Mouse (Mus musculus) ES-E14 (cell line): ENCODE measurements at regions not wholly inside any gene's neighbourhood (a gene's known extent, or its start where the extent isn't known, plus 50 kb on each side); places are given as distances from the start of the nearest gene placed in this dataset.

Experiments used
- DNase-seq: peaks from one replicate; pipeline ENCODE4 v3.0.0-alpha.2; 2013; ENCODE audit warnings: low read depth, low spot score
- H3K27ac ChIP-seq: 2 replicates; pipeline ENCODE4 v1.5.1; 2012; ENCODE audit warnings: low read depth, mild to moderate bottlenecking, low read length, moderate library complexity, mixed read lengths; ENCODE audit not compliant: poor library complexity, insufficient read depth, severe bottlenecking
- H3K36me3 ChIP-seq: 2 replicates; pipeline ENCODE4 v1.6.1; 2012; ENCODE audit warnings: mild to moderate bottlenecking, low read length, moderate library complexity, mixed read lengths; ENCODE audit not compliant: control insufficient read depth, poor library complexity, insufficient read depth, severe bottlenecking
- H3K4me1 ChIP-seq, 2 experiments: fragments of 150-350 bp in 1 of 2; sonication (generic) in 1 of 2; 2 replicates each; pipeline ENCODE4 v1.6.1; 2012; ENCODE audit warnings: low read length in 2 of 2, mild to moderate bottlenecking in 1 of 2, mixed read lengths in 1 of 2; ENCODE audit not compliant: control insufficient read depth in 2 of 2, insufficient read depth in 2 of 2, poor library complexity in 1 of 2
- H3K4me3 ChIP-seq, 2 experiments: fragments of 150-350 bp in 1 of 2; sonication (generic) in 1 of 2; 2 replicates each; pipeline ENCODE4 v1.5.1; 2012; ENCODE audit warnings: low read length in 2 of 2, low read depth in 1 of 2, mild to moderate bottlenecking in 1 of 2, mixed read lengths in 1 of 2; ENCODE audit not compliant: insufficient read depth in 1 of 2, poor library complexity in 1 of 2, severe bottlenecking in 1 of 2
- H3K9ac ChIP-seq: 2 replicates; pipeline ENCODE4 v1.6.1; 2012; ENCODE audit warnings: low read depth, mild to moderate bottlenecking, low read length, mixed read lengths; ENCODE audit not compliant: poor library complexity, insufficient read depth, severe bottlenecking
- H3K9me3 ChIP-seq: fragments of 150-350 bp; sonication (generic); 2 replicates; pipeline ENCODE4 v1.6.1; 2012; ENCODE audit warnings: low read depth, mild to moderate bottlenecking, low read length; ENCODE audit not compliant: control insufficient read depth, insufficient read depth
- CHD2 ChIP-seq: IDR thresholded peaks from 2 replicates; pipeline ENCODE4 v1.6.1; 2014; ENCODE audit warnings: mild to moderate bottlenecking, low read depth, low read length, inconsistent platforms
- HCFC1 ChIP-seq: IDR thresholded peaks from 2 replicates; pipeline ENCODE4 v1.6.1; 2012; ENCODE audit warnings: low read length, inconsistent platforms, borderline replicate concordance; ENCODE audit not compliant: insufficient read depth
- MAFK ChIP-seq: IDR thresholded peaks from 2 replicates; pipeline ENCODE4 v1.6.1; 2014; ENCODE audit warnings: mild to moderate bottlenecking, low read depth, low read length, inconsistent platforms; ENCODE audit not compliant: insufficient read depth
- ZC3H11A ChIP-seq: IDR thresholded peaks from 2 replicates; pipeline ENCODE4 v1.6.1; 2012; ENCODE audit warnings: low read depth, mild to moderate bottlenecking, inconsistent platforms, low read length, borderline replicate concordance
- ZNF384 ChIP-seq: IDR thresholded peaks from 2 replicates; pipeline ENCODE4 v1.6.1; 2012; ENCODE audit warnings: low read depth, low read length, inconsistent platforms
- in situ Hi-C, 2 experiments: fragments of 600-800 bp; cut with MboI; formaldehyde crosslinking; loops; one replicate each; pipeline ENCODE4 v1.15.1; 2025; ENCODE audit warnings: low sequenced_read_pairs in 2 of 2, inconsistent platforms in 1 of 2; ENCODE audit not compliant: unreplicated experiment in 2 of 2

DNA sequence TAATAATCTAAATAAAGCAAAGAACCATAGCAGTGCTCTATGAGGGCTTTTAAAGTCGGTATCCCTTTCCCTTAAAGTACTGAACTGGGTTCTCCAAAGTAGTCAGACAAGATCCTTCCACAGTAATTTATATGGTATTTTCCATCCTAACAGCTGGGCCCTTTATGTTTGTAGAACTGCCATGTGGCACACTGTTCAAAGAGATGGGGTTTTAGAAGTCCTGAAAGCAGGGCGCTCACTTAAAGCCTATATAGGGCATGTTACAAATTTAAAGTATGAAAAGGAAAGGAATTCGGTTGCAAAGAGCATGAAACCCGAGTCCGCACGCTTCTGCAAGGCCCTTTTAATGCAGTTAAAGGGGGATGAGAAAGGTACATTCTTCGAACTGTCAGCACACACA is 609.7 kb downstream of the Efna5 start:
- Histone ChIP-seq H3K4me1 (no peaks in the 10 kb centered on the region), H3K9ac (no peak overlapping the region), H3K4me3 (no peak overlapping the region), H3K9me3 (no peaks in the 10 kb centered on the region), H3K27ac (no peak overlapping the region), H3K36me3 (no peaks in the 10 kb centered on the region)
- DNase-seq = no peak
- TF ChIP-seq HCFC1 = no peak
- no peak for TF ChIP-seq ZNF384
- no peak for TF ChIP-seq CHD2
- no peak for TF ChIP-seq MAFK
- no peak for TF ChIP-seq ZC3H11A
- in situ Hi-C loops = no loop called here

GRCm38 (mm10) chr17:62269279-62269678 is 611.8 kb downstream of the Efna5 start:
- Histone ChIP-seq H3K9me3 (no peaks in the 10 kb centered on the region), H3K36me3 (no peaks in the 10 kb centered on the region), H3K27ac (no peak overlapping the region), H3K4me1 (no peaks in the 10 kb centered on the region), H3K4me3 (no peak overlapping the region), H3K9ac (no peak overlapping the region)
- in situ Hi-C loops = no loop called here
- TF ChIP-seq ZNF384 (no peak), HCFC1 (no peak), CHD2 (no peak), MAFK (no peak), ZC3H11A (no peak)
- DNase-seq = no peak

GRCm38 (mm10) chr17:62253448-62253847 is 627.7 kb downstream of the Efna5 start:
- no peaks in the 10 kb centered on the region for H3K36me3 ChIP-seq
- in situ Hi-C loops = no loop called here
- no peak for TF ChIP-seq HCFC1
- no peak for TF ChIP-seq ZC3H11A
- TF ChIP-seq CHD2 = no peak
- TF ChIP-seq MAFK = no peak
- TF ChIP-seq ZNF384 = no peak
- no peaks in the 10 kb centered on the region for H3K4me1 ChIP-seq
- H3K9ac ChIP-seq = no peak overlapping the region
- no peak overlapping the region for H3K4me3 ChIP-seq
- DNase-seq = no peak
- no peaks in the 10 kb centered on the region for H3K9me3 ChIP-seq
- no peak overlapping the region for H3K27ac ChIP-seq

DNA sequence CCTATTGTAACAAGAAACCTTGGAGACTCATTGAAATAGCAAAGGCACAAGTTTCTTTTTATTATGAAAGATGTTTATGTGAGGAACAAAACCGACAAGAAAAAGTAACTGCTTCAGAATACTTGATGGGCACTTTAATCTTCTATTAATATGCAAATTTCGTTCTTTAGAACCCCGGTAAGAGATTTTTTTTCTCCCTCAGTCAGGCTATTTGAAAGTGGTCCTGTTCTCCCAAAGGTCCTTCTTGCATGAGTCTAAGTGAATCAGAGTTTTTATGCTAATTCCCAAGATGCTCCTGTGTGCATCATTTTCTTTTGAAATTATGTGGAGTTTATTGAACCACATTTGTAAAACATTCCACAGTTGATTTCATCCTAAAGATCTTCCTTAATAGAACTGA is 633.1 kb downstream of the Efna5 start:
- no peak for TF ChIP-seq CHD2
- no peak for TF ChIP-seq ZC3H11A
- no peak for TF ChIP-seq HCFC1
- TF ChIP-seq MAFK = no peak
- TF ChIP-seq ZNF384 = no peak
- in situ Hi-C loops = no loop called here
- Histone ChIP-seq H3K4me1 (no peaks in the 10 kb centered on the region), H3K4me3 (no peak overlapping the region), H3K36me3 (no peaks in the 10 kb centered on the region), H3K27ac (no peak overlapping the region), H3K9me3 (no peaks in the 10 kb centered on the region), H3K9ac (no peak overlapping the region)
- DNase-seq = no peak

- DNase-seq = no peak
Measured at GRCm38 (mm10) chr17:62246650-62247049, 634.5 kb downstream of the Efna5 start.

More at GRCm38 (mm10) chr17:62246650-62247049, 634.5 kb downstream of the Efna5 start:
- no peaks in the 10 kb centered on the region for H3K4me1 ChIP-seq
- no peak overlapping the region for H3K27ac ChIP-seq
- no peak overlapping the region for H3K4me3 ChIP-seq
- no peaks in the 10 kb centered on the region for H3K9me3 ChIP-seq
- no peak for TF ChIP-seq HCFC1
- TF ChIP-seq MAFK = no peak
- TF ChIP-seq ZC3H11A = no peak
- no peak for TF ChIP-seq CHD2
- no peak for TF ChIP-seq ZNF384
- in situ Hi-C loops = no loop called here
- H3K9ac ChIP-seq = no peak overlapping the region
- H3K36me3 ChIP-seq = no peaks in the 10 kb centered on the region
